Mouse (Mus musculus): ENCODE measurements at regions not wholly inside any gene's neighbourhood (a gene's known extent, or its start where the extent isn't known, plus 50 kb on each side); places are given as distances from the start of the nearest gene placed in this dataset.

- TF ChIP-seq POLR2A (IDR thresholded peaks at IDR 0.05; ENCODE audit: insufficient read depth, low read length) = no peak
- TF ChIP-seq EP300 (IDR thresholded peaks at IDR 0.05; ENCODE audit: insufficient read depth, low read depth, low read length) = no peak
- TF ChIP-seq CTCF (IDR thresholded peaks at IDR 0.05; ENCODE audit: low read depth, low read length) = no peak
Measured at GRCm38 (mm10) chr4:153063402-153063801, 419.2 kb downstream of the Ajap1 start.

Data from ES-Bruce4 (cell line).